Mouse (Mus musculus) liver, adult 2 months (tissue): ENCODE measurements at regions not wholly inside any gene's neighbourhood (a gene's known extent, or its start where the extent isn't known, plus 50 kb on each side); places are given as distances from the start of the nearest gene placed in this dataset.
"Not testable (repeated sequence)": the region's sequence is repeated elsewhere in the genome, so short reads cannot be mapped to it uniquely, and the experiment has no call there.

Source experiments
- DNase-seq: peaks from one replicate; pipeline ENCODE4 v3.0.0-alpha.2; 2011; ENCODE audit warnings: low read depth, low spot score; ENCODE audit errors: extremely low read depth
- H3K27ac ChIP-seq: fragments of 200-500 bp; replicated peaks from 2 replicates; pipeline ENCODE4 v1.5.1; 2012; ENCODE audit warnings: low read depth, mild to moderate bottlenecking, control low read depth, inconsistent platforms, low read length; ENCODE audit not compliant: insufficient read depth
- H3K27me3 ChIP-seq: fragments of 200-500 bp; 2 replicates; pipeline ENCODE4 v1.6.1; 2012; ENCODE audit warnings: mild to moderate bottlenecking, moderate library complexity, low read length, inconsistent platforms; ENCODE audit not compliant: control insufficient read depth, insufficient read depth
- H3K36me3 ChIP-seq: fragments of 200-500 bp; 2 replicates; pipeline ENCODE4 v1.6.1; 2012; ENCODE audit warnings: low read length, inconsistent platforms; ENCODE audit not compliant: control insufficient read depth, insufficient read depth
- H3K4me1 ChIP-seq: fragments of 200-500 bp; 2 replicates; pipeline ENCODE4 v1.6.1; 2011; ENCODE audit warnings: low read length; ENCODE audit not compliant: control insufficient read depth, insufficient read depth
- H3K4me3 ChIP-seq: fragments of 200-500 bp; 2 replicates; pipeline ENCODE4 v1.5.1; 2011; ENCODE audit warnings: low read depth, mild to moderate bottlenecking, control low read depth, low read length, moderate library complexity; ENCODE audit not compliant: insufficient read depth
- H3K79me2 ChIP-seq: fragments of 200-500 bp; 2 replicates; pipeline ENCODE4 v1.6.1; 2012; ENCODE audit warnings: inconsistent platforms, mild to moderate bottlenecking, low read length, moderate library complexity; ENCODE audit not compliant: control insufficient read depth, insufficient read depth
- H3K9ac ChIP-seq: fragments of 200-500 bp; 2 replicates; pipeline ENCODE4 v1.6.1; 2012; ENCODE audit warnings: low read depth, mild to moderate bottlenecking, control low read depth, inconsistent platforms, low read length
- CTCF ChIP-seq: fragments of 200-500 bp; IDR thresholded peaks from 2 replicates; pipeline ENCODE4 v1.5.1; 2011; ENCODE audit warnings: low read depth, low read length, control low read depth
- POLR2A ChIP-seq: fragments of 200-500 bp; IDR thresholded peaks from 2 replicates; pipeline ENCODE4 v1.6.1; 2011; ENCODE audit warnings: low read length, control low read depth; ENCODE audit not compliant: insufficient read depth; ENCODE audit errors: extremely low read depth
- WGBS: fragments of 180-500 bp; shearing (Covaris S2); methylation state at CpG from one replicate; pipeline ENCODE4 v1.1.7; 2018; 5-methylcytosine and 5-hydroxymethylcytosine counted together

GRCm38 (mm10) chr3:11323101-11323500 is 987.6 kb upstream of the Gm38303 start:
- Histone ChIP-seq H3K4me3 (no peak overlapping the region), H3K79me2 (no peaks in the 10 kb centered on the region), H3K27ac (no peak overlapping the region), H3K27me3 (no peaks in the 10 kb centered on the region), H3K4me1 (no peaks in the 10 kb centered on the region), H3K9ac (no peak overlapping the region), H3K36me3 (no peaks in the 10 kb centered on the region)
- WGBS, result 40% methylated on average over 2 of the region's 2 CpGs
- TF ChIP-seq CTCF (no peak), POLR2A (no peak)
- no peak for DNase-seq

DNA sequence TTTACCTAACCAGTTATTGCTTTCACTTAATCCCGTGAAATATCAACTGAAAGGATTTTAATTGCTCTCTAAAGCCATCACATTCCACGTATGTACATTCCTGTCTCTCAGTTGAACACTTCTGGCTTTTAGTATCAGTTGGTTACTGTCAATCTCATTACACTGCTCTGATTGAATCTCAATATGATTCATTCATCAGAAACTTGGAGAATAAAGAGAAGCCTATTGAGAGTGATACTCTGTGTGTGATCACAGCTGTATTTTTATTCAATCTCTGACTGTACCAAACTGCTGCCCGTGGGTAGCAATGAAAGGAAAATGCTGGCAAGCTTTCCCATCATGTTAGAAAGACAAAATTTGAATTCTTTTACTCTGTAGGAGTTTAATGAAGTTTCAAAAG is 957.5 kb upstream of the Gm38303 start:
- no peak overlapping the region for H3K27ac ChIP-seq
- no peak overlapping the region for H3K9ac ChIP-seq
- WGBS, result 67% methylated on average over 3 of the region's 3 CpGs
- TF ChIP-seq POLR2A, result no peak
- no peaks in the 10 kb centered on the region for H3K4me1 ChIP-seq
- H3K27me3 ChIP-seq, result no peaks in the 10 kb centered on the region
- DNase-seq, result no peak
- H3K4me3 ChIP-seq, result no peak overlapping the region
- H3K79me2 ChIP-seq, result no peaks in the 10 kb centered on the region
- no peaks in the 10 kb centered on the region for H3K36me3 ChIP-seq

- no peak for DNase-seq
- WGBS, result 77% methylated on average over 3 of the region's 3 CpGs
These were observed 925.6 kb upstream of the Gm38303 start for GRCm38 (mm10) chr3:11261052-11261451.

GRCm38 (mm10) chr3:11213996-11214395 is 878.5 kb upstream of the Gm38303 start:
- 84% methylated on average over 2 of the region's 2 CpGs for WGBS
- Histone ChIP-seq H3K36me3 (no peaks in the 10 kb centered on the region), H3K9ac (no peak overlapping the region), H3K79me2 (no peaks in the 10 kb centered on the region), H3K27me3 (no peaks in the 10 kb centered on the region), H3K27ac (no peak overlapping the region), H3K4me3 (no peak overlapping the region), H3K4me1 (no peaks in the 10 kb centered on the region)
- TF ChIP-seq POLR2A, result no peak
- no peak for TF ChIP-seq CTCF
- no peak for DNase-seq

More at GRCm38 (mm10) chr3:11261052-11261451, 925.6 kb upstream of the Gm38303 start:
- H3K79me2 ChIP-seq, result no peaks in the 10 kb centered on the region
- TF ChIP-seq POLR2A, result no peak
- TF ChIP-seq CTCF, result no peak
- H3K4me1 ChIP-seq, result no peaks in the 10 kb centered on the region
- H3K27ac ChIP-seq, result no peak overlapping the region
- H3K9ac ChIP-seq, result no peak overlapping the region
- H3K4me3 ChIP-seq, result no peak overlapping the region
- no peaks in the 10 kb centered on the region for H3K27me3 ChIP-seq
- no peaks in the 10 kb centered on the region for H3K36me3 ChIP-seq

DNA sequence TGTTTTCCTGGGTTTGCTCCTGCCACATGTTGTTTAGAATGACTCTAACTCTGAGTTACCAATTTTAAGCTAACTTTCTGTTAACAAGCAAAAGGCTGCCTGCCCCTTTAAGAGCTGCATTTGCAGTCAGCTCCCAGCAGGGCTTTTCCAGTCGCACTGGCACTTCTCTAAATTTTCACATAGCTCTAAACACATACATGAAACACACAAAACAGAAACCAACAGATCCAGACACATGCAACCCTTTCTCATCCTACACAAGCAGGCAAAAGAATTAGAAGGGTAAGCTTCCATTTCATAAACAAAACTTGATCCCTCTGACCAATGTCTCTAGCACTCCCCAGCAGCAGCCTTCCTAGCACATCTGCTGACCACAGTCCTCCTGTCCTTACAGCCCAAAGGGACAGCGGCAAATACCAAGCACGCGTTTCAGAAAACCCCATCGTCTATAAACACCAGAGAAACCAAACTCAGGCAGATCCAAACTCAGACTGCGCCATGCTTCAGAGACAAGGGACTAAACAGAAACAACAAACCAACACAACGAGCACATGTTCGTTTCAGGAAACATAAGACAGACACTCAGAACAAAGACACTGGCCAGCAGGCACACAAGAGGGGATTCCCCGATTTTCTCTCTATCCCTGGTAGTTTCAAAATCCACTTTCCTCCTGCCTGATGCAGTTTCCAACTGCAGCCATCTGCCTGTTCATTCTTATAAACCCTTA is 877.6 kb upstream of the Gm38303 start:
- peak; percentile 1 for DNase-seq
- H3K36me3 ChIP-seq, H3K4me1 ChIP-seq, H3K79me2 ChIP-seq, H3K9ac ChIP-seq, H3K27me3 ChIP-seq, H3K4me3 ChIP-seq, H3K27ac ChIP-seq: not testable (repeated sequence)
- 32% methylated on average over 9 of the region's 9 CpGs for WGBS

DNA sequence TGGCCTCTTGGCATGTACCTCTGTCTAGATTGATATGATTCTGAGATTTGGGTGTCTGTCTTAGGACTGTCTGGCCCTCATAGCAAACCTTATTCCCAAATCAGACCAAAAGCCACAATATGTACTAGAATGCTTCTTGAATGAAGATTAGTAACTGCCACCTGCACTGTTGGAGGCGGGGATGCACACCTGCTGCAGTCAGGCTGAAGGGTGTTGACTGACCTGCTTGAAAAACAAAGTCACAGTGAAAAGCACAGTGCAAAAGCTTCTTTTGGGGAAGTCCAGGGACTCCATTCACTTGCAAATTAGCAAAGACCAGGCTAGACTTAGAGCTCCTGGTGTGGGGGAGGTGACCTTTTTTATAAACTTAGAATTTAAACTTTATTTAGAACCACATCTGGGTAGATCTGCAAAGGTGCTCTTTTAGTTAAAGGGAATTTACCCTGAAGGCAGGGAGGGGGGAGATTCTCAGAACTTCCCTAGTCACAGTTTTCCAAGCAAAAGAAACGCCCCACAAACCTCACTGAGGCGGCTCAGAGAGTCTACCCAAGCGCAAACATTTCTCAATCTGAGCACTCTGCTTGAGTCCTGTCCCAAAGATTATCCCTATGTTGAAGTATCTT is 876.9 kb upstream of the Gm38303 start:
- not testable (repeated sequence) for H3K9ac ChIP-seq
- WGBS, result 62% methylated on average over 4 of the region's 4 CpGs

DNA sequence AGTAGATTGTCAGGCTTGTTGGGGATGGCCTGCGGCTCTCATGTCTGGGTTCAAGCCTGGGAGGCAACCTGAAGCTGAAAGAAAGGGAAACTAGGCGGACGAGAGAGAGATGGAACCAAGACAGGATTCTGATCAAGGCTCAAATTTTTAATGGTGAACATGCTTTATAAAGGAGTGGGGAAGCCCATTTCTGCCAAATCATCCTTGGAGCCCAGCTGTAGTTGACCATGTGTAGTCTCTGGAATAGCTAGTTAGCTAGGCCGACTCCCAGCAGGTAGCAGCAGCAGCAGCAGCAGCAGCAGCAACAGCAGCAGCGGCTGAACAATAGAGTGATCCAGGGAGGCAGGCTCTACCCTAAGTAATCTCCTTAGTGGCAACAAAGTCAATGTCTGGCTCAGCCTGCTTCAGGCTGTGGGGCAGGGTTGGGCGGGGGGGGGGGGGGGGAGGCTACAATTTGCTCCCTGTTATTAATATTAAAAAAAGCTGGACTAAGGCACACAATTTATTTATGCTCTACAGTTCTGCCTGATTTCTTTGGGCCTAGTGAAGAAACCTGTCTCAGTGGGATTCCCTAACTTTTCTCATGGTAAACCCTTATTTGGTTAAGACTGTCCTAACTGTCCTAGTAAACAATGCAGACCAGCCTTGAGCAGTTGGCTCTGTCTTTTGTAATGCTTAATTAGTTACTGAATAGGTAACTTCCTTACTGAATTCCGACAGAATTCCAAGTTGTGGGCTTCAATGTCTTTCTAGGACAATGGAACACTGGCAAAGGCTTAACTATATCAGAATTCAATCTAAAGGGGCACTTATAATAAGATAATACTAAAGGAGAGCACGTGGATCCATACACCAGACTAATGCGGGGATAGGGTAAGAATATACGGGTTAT is 875.7 kb upstream of the Gm38303 start:
- DNase-seq, H3K79me2 ChIP-seq, H3K27ac ChIP-seq, H3K9ac ChIP-seq, H3K36me3 ChIP-seq, H3K4me1 ChIP-seq, H3K4me3 ChIP-seq, H3K27me3 ChIP-seq: not testable (repeated sequence)
- 73% methylated on average over 10 of the region's 10 CpGs for WGBS

More for the DNA sequence above, 876.9 kb upstream of the Gm38303 start:
- not testable (repeated sequence) for H3K79me2 ChIP-seq, DNase-seq, H3K27ac ChIP-seq, H3K4me3 ChIP-seq, H3K36me3 ChIP-seq, H3K27me3 ChIP-seq, H3K4me1 ChIP-seq
